Mouse (Mus musculus): ENCODE data around the gene Cnksr3.

Gene Cnksr3

GRCm38 (mm10) chr10:7076662-7077211 lies 135.3 kb downstream of the Cnksr3 start:
- no peak for DNase-seq (ENCODE audit: low spot score)

DNA sequence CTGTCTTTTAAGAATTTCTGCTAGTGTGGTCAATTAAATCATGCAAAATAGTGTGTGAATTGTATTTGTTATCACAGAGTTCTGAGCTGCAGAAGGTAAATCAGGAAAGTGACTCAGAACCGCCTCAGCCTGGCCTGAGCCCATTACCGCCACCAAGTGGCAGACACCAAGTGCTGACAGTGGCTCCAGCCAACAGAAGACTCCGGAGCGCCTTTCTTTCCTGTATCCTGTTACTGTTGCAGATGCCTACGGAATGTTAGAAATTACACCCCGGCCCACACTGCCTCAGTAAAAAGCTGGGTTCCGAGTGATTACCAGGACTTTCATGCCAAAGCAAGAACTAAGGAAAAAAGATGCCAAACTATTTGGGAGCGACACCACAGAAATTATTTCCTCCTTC lies 135.8 kb downstream of the Cnksr3 start:
- peak; percentile 51 for DNase-seq (ENCODE audit: low spot score)

DNA sequence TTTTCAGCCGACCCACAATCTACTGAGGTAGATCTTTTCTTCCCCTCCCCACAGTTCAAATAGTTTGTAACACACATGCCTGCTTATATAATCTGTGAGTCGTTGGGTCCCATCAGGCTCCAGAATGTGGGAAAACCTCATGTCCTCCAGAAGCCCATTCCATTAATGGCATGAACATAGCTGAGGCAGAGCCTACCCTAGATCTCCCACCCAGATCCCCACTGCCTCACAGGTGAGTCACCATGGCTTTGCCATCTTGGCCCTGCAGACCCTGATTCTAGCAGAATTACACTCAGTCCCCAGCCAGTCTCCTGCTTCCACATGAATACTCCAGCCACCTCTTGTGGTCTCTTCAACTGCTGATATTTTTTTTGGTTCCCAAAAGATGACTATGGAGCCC lies 136.4 kb downstream of the Cnksr3 start:
- no peak for DNase-seq (ENCODE audit: low spot score)

- no peak for DNase-seq (ENCODE audit: low spot score)
Observed at GRCm38 (mm10) chr10:7074231-7074630, 137.8 kb downstream of the Cnksr3 start.

GRCm38 (mm10) chr10:7070924-7071323 lies 141.1 kb downstream of the Cnksr3 start:
- no peak for DNase-seq (ENCODE audit: low spot score)

DNA sequence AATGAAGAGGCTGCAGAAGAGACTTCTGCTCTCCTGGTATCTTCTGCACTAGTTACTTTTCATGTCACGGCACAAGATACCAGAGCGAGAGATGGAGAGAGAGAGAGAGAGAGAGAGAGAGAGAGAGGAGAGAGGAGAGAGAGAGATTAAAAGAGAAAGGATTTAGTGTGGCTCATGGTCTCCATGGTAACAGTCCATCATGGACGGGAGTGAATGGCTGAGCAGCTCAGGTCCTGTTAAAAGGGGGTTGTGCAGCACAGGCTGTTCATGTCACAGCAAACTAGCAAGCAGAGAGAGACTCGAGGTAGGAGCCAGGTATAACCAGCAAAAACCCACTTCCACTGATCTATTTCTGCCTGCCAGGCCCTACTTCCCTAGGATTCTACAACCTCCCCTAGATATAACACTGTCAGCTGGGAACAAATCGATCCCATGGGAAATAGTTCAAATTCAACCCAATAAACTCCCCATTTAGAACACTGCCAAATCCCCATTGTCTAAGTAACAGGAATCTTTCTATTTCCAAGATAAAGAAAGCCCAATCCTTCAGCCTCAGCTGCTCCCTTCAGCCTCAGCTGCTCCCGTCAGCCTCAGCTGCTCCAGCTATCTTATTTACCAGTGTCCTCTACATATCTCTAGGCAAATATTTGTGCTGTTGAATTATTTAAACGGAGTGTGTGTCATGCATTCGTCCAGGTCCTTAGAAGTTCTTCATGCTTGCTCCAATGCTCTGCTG lies 141.8 kb downstream of the Cnksr3 start:
- DNase-seq (ENCODE audit: low spot score) = no peak

- DNase-seq (ENCODE audit: low spot score) = no peak
Observed at GRCm38 (mm10) chr10:7069090-7069489, 142.9 kb downstream of the Cnksr3 start.
